Comparison of ENCODE assay signal across 8 mouse cellular contexts in genomic region chr1:78217151-78218034, GRCm38 (mm10). TPM values are rescaled to one million over a fixed set of nuclear protein-coding genes. Genes with fewer than 3 reads are reported as not detected.
DNase-seq lines count a peak whose midpoint lies in the region; ATAC-seq and TF ChIP-seq lines count a peak whose summit lies in the region.

No protein-coding gene starts in this region.

- peak overlapping the region; percentile 90 for H3K4me2 ChIP-seq in embryonic facial prominence, embryonic 15.5 days (replicated peaks)
- peak overlapping the region; percentile 97 for H3K4me2 ChIP-seq in intestine, embryonic 16.5 days (ENCODE audit: low read depth, low read length)
- H3K4me2 ChIP-seq in midbrain, embryonic 14.5 days (ENCODE audit: low read length): peak overlapping the region; percentile 89

- no peak overlapping the region for H3K27ac ChIP-seq in gastrocnemius, adult 2 months
- H3K27ac ChIP-seq in embryonic facial prominence, embryonic 15.5 days (replicated peaks): peak overlapping the region; percentile 90
- H3K27ac ChIP-seq in intestine, embryonic 16.5 days (ENCODE audit: low read length): no peak overlapping the region
- no peak overlapping the region; the same call in 1 of the 2 replicates for H3K27ac ChIP-seq in midbrain, embryonic 14.5 days (replicated peaks; ENCODE audit: low read depth, low read length)

- ATAC-seq in embryonic facial prominence, embryonic 15.5 days (ENCODE audit: insufficient number of reproducible peaks, low FRiP score, low TSS enrichment, low read depth): peak; percentile 83
- peak; percentile 73 for ATAC-seq in intestine, embryonic 16.5 days
- ATAC-seq in midbrain, embryonic 14.5 days (ENCODE audit: low FRiP score, low TSS enrichment): peak; percentile 74
- no peak for ATAC-seq in erythroblast, adult 5-6 weeks (replicated peaks; ENCODE audit: low FRiP score, poor library complexity, severe bottlenecking)

- H3K4me3 ChIP-seq in gastrocnemius, adult 2 months: peak overlapping the region; percentile 70
- H3K4me3 ChIP-seq in embryonic facial prominence, embryonic 15.5 days (replicated peaks): peak overlapping the region; percentile 68
- peak overlapping the region; percentile 63 for H3K4me3 ChIP-seq in intestine, embryonic 16.5 days (ENCODE audit: low read length)
- H3K4me3 ChIP-seq in midbrain, embryonic 14.5 days (replicated peaks; ENCODE audit: low read depth, low read length): peak overlapping the region; percentile 61

- H3K27me3 ChIP-seq in embryonic facial prominence, embryonic 15.5 days: peaks cover 65% of the 10 kb centered on the region
- H3K27me3 ChIP-seq in intestine, embryonic 16.5 days (replicated peaks; ENCODE audit: control insufficient read depth, insufficient read depth, low read length): peaks cover 71% of the 10 kb centered on the region
- H3K27me3 ChIP-seq in midbrain, embryonic 14.5 days (ENCODE audit: control insufficient read depth, insufficient read depth, low read length): peaks cover 61% of the 10 kb centered on the region

- intact Hi-C loops in gastrocnemius, adult 2 months (cut with DNase I): loop anchor here (10.0 kb wide), 1 partner anchor 207 kb away; no protein-coding TSS in a partner anchor
- intact Hi-C loops in gastrocnemius, postnatal 36 days (cut with DNase I): loop anchor here (2.0 kb wide), 2 partner anchors 65 to 201 kb away; no protein-coding TSS in a partner anchor

- H3K9me3 ChIP-seq in embryonic facial prominence, embryonic 15.5 days (replicated peaks): no peaks in the 10 kb centered on the region
- no peaks in the 10 kb centered on the region for H3K9me3 ChIP-seq in intestine, embryonic 16.5 days (ENCODE audit: control insufficient read depth, low read length)
- H3K9me3 ChIP-seq in midbrain, embryonic 14.5 days (ENCODE audit: control insufficient read depth, low read length): no peaks in the 10 kb centered on the region

- peak overlapping the region; percentile 64 for H3K9ac ChIP-seq in embryonic facial prominence, embryonic 15.5 days
- peak overlapping the region; percentile 62 for H3K9ac ChIP-seq in intestine, embryonic 16.5 days (ENCODE audit: low read depth, low read length)
- peak overlapping the region; percentile 57 for H3K9ac ChIP-seq in midbrain, embryonic 14.5 days (replicated peaks; ENCODE audit: low read length)

- DNase-seq in gastrocnemius, adult 2 months: peak; percentile 38
- DNase-seq in gastrocnemius, postnatal 36 days: no peak
- peak; percentile 63 for DNase-seq in ES-CJ7 (ENCODE audit: low read depth, low spot score)
- DNase-seq in midbrain, embryonic 14.5 days: peak; percentile 82
- no peak for DNase-seq in cerebellum, adult 11 months

- H3K36me3 ChIP-seq in embryonic facial prominence, embryonic 15.5 days: no peaks in the 10 kb centered on the region
- H3K36me3 ChIP-seq in intestine, embryonic 16.5 days (ENCODE audit: control insufficient read depth, insufficient read depth, low read length): no peaks in the 10 kb centered on the region
- no peaks in the 10 kb centered on the region for H3K36me3 ChIP-seq in midbrain, embryonic 14.5 days (ENCODE audit: control insufficient read depth, insufficient read depth, low read length)

- WGBS in embryonic facial prominence, embryonic 15.5 days: under 1% methylated on average over 66 of the region's 79 CpGs
- WGBS in intestine, embryonic 16.5 days: under 1% methylated on average over 77 of the region's 79 CpGs
- under 1% methylated on average over 78 of the region's 79 CpGs for WGBS in midbrain, embryonic 14.5 days

- H3K4me1 ChIP-seq in embryonic facial prominence, embryonic 15.5 days: peaks cover 30% of the 10 kb centered on the region
- peaks cover 18% of the 10 kb centered on the region for H3K4me1 ChIP-seq in intestine, embryonic 16.5 days (ENCODE audit: control insufficient read depth, insufficient read depth, low read length)
- peaks cover 20% of the 10 kb centered on the region for H3K4me1 ChIP-seq in midbrain, embryonic 14.5 days (ENCODE audit: control insufficient read depth, insufficient read depth, low read length)

- TF ChIP-seq CTCF in gastrocnemius, adult 2 months (IDR thresholded peaks at IDR 0.05): no peak

RNA-seq across cellular contexts. Expression of gene Pax3, which starts 20.5 kb away (rescaled TPM):
- total RNA-seq in gastrocnemius, adult 2 months (2021): not detected
- not detected for total RNA-seq in gastrocnemius, postnatal 36 days (2021)
- 47.0 and 47.2 TPM in 2 replicates for polyA plus RNA-seq in embryonic facial prominence, embryonic 15.5 days (2015; fragmentation: Nextera tagmentation; extraction: Ambion mirVana)
- not detected in 2 replicates for polyA plus RNA-seq in intestine, embryonic 16.5 days (2015; fragmentation: Nextera tagmentation; extraction: Ambion mirVana)
- 16.0 and 23.6 TPM in 2 replicates for polyA plus RNA-seq in midbrain, embryonic 14.5 days (2014; fragmentation: Nextera tagmentation; extraction: Ambion mirVana)
- not detected in 2 replicates for total RNA-seq in erythroblast, adult 5-6 weeks (2015; ENCODE audit: low replicate concordance)
- not detected in 2 replicates for total RNA-seq in erythroblast, adult 5-6 weeks (2017; ENCODE audit: low replicate concordance)

Comparison
In these comparisons a context has a peak if more than half of its experiments do, and no peak if none do; other contexts are left out.
1. DNase-seq: peak in gastrocnemius, adult 2 months (single experiment), ES-CJ7 (single experiment) and midbrain, embryonic 14.5 days (single experiment); none in gastrocnemius, postnatal 36 days (0 of 2) and cerebellum, adult 11 months (single experiment).
2. Peak in every context shown above with its lines, with median percentiles within 50 percentile points of each other: H3K4me3 ChIP-seq, H3K4me2 ChIP-seq and H3K9ac ChIP-seq.